Mouse (Mus musculus): ENCODE results near the gene Neurl1a. TPM values are rescaled to one million over a fixed set of nuclear protein-coding genes. Genes with fewer than 3 reads are reported as not detected.

The Neurl1a gene
- polyA plus RNA-seq, 1 experiment from 2014 or later: 6.2 TPM

- Histone ChIP-seq H3K27me3 (no peaks in the 10 kb centered on the region), H3K4me3 (no peak overlapping the region), H3K9me3 (no peaks in the 10 kb centered on the region), H3K4me2 (no peak overlapping the region), H3K36me3 (peaks cover 98% of the 10 kb centered on the region), H3K27ac (no peak overlapping the region), H3K4me1 (peaks cover 23% of the 10 kb centered on the region; the same call in 1 of the 2 replicates), H3K9ac (no peak overlapping the region)
- no peak for ATAC-seq (ENCODE audit: insufficient number of reproducible peaks, insufficient read depth, low FRiP score, low TSS enrichment, low read depth)
- 77% methylated on average over 6 of the region's 6 CpGs for WGBS
Measured at GRCm38 (mm10) chr19:47276730-47277129, 98.1 kb downstream of the Neurl1a start.

- H3K27ac ChIP-seq: peak overlapping the region; percentile 69
- H3K4me3 ChIP-seq: no peak overlapping the region
- no peaks in the 10 kb centered on the region for H3K27me3 ChIP-seq
- no peak overlapping the region for H3K9ac ChIP-seq
- H3K36me3 ChIP-seq: peaks cover 98% of the 10 kb centered on the region
- 82% methylated on average over 4 of the region's 4 CpGs for WGBS
- H3K4me1 ChIP-seq: peaks cover 28% of the 10 kb centered on the region; the same call in 1 of the 2 replicates
- no peaks in the 10 kb centered on the region for H3K9me3 ChIP-seq
- H3K4me2 ChIP-seq: no peak overlapping the region
- no peak for ATAC-seq (ENCODE audit: insufficient number of reproducible peaks, insufficient read depth, low FRiP score, low TSS enrichment, low read depth)
Measured at GRCm38 (mm10) chr19:47279372-47279771, 100.8 kb downstream of the Neurl1a start.

GRCm38 (mm10) chr19:47279788-47280532 is 101.3 kb downstream of the Neurl1a start:
- Histone ChIP-seq H3K4me1 (peaks cover 28% of the 10 kb centered on the region; the same call in 1 of the 2 replicates), H3K27me3 (no peaks in the 10 kb centered on the region), H3K9me3 (no peaks in the 10 kb centered on the region), H3K27ac (peak overlapping the region; percentile 69), H3K9ac (no peak overlapping the region), H3K4me3 (no peak overlapping the region), H3K4me2 (no peak overlapping the region), H3K36me3 (peaks cover 99% of the 10 kb centered on the region)
- 85% methylated on average over 15 of the region's 15 CpGs for WGBS
- ATAC-seq (ENCODE audit: insufficient number of reproducible peaks, insufficient read depth, low FRiP score, low TSS enrichment, low read depth): no peak

GRCm38 (mm10) chr19:47280894-47281293 is 102.3 kb downstream of the Neurl1a start:
- Histone ChIP-seq H3K4me1 (peaks cover 28% of the 10 kb centered on the region; the same call in 1 of the 2 replicates), H3K9me3 (no peaks in the 10 kb centered on the region), H3K9ac (no peak overlapping the region), H3K27ac (peak overlapping the region; percentile 69; the same call in 1 of the 2 replicates), H3K27me3 (no peaks in the 10 kb centered on the region), H3K4me2 (no peak overlapping the region), H3K4me3 (no peak overlapping the region), H3K36me3 (peaks cover 100% of the 10 kb centered on the region)
- 77% methylated on average over 9 of the region's 9 CpGs for WGBS
- ATAC-seq (ENCODE audit: insufficient number of reproducible peaks, insufficient read depth, low FRiP score, low TSS enrichment, low read depth): no peak

- Histone ChIP-seq H3K36me3 (peaks cover 100% of the 10 kb centered on the region), H3K9ac (no peak overlapping the region), H3K4me2 (no peak overlapping the region), H3K27ac (peak overlapping the region; percentile 44; the same call in 1 of the 2 replicates), H3K27me3 (no peaks in the 10 kb centered on the region), H3K4me1 (peaks cover 36% of the 10 kb centered on the region), H3K4me3 (no peak overlapping the region), H3K9me3 (no peaks in the 10 kb centered on the region)
- 68% methylated on average over 6 of the region's 6 CpGs for WGBS
- no peak for ATAC-seq (ENCODE audit: insufficient number of reproducible peaks, insufficient read depth, low FRiP score, low TSS enrichment, low read depth)
Measured at GRCm38 (mm10) chr19:47282050-47282454, 103.4 kb downstream of the Neurl1a start.

- peaks cover 94% of the 10 kb centered on the region for H3K36me3 ChIP-seq
- no peak overlapping the region for H3K9ac ChIP-seq
- no peak overlapping the region for H3K4me2 ChIP-seq
- H3K4me1 ChIP-seq: peaks cover 39% of the 10 kb centered on the region
- H3K27me3 ChIP-seq: no peaks in the 10 kb centered on the region
- H3K9me3 ChIP-seq: no peaks in the 10 kb centered on the region
- H3K27ac ChIP-seq: peak overlapping the region; percentile 44; the same call in 1 of the 2 replicates
- ATAC-seq (ENCODE audit: insufficient number of reproducible peaks, insufficient read depth, low FRiP score, low TSS enrichment, low read depth): no peak
- WGBS: 93% methylated on average over 17 of the region's 17 CpGs
- H3K4me3 ChIP-seq: no peak overlapping the region
Measured at GRCm38 (mm10) chr19:47282688-47283215, 104.1 kb downstream of the Neurl1a start.

GRCm38 (mm10) chr19:47285581-47285980 is 107.0 kb downstream of the Neurl1a start:
- Histone ChIP-seq H3K4me3 (no peak overlapping the region), H3K4me1 (peaks cover 39% of the 10 kb centered on the region), H3K4me2 (no peak overlapping the region), H3K27ac (no peak overlapping the region), H3K9me3 (no peaks in the 10 kb centered on the region), H3K27me3 (no peaks in the 10 kb centered on the region), H3K9ac (no peak overlapping the region), H3K36me3 (peaks cover 80% of the 10 kb centered on the region)
- ATAC-seq (ENCODE audit: insufficient number of reproducible peaks, insufficient read depth, low FRiP score, low TSS enrichment, low read depth): no peak
- WGBS: 79% methylated on average over 6 of the region's 6 CpGs

GRCm38 (mm10) chr19:47286886-47287450 is 108.3 kb downstream of the Neurl1a start:
- H3K9ac ChIP-seq: no peak overlapping the region
- 48% methylated on average over 17 of the region's 17 CpGs for WGBS
- no peak for ATAC-seq (ENCODE audit: insufficient number of reproducible peaks, insufficient read depth, low FRiP score, low TSS enrichment, low read depth)
- peaks cover 52% of the 10 kb centered on the region for H3K4me1 ChIP-seq
- no peak overlapping the region for H3K4me2 ChIP-seq
- H3K9me3 ChIP-seq: no peaks in the 10 kb centered on the region
- no peaks in the 10 kb centered on the region for H3K27me3 ChIP-seq
- H3K4me3 ChIP-seq: no peak overlapping the region
- H3K27ac ChIP-seq: no peak overlapping the region
- H3K36me3 ChIP-seq: peaks cover 66% of the 10 kb centered on the region

- 0 out of 2 replicates have a peak, but pooled peaks have one; percentile 8 for ATAC-seq (ENCODE audit: insufficient number of reproducible peaks, insufficient read depth, low FRiP score, low TSS enrichment, low read depth)
- Histone ChIP-seq H3K4me2 (no peak overlapping the region), H3K27me3 (no peaks in the 10 kb centered on the region), H3K9ac (peak overlapping the region; percentile 27; the same call in 1 of the 2 replicates), H3K4me1 (peaks cover 70% of the 10 kb centered on the region), H3K27ac (peak overlapping the region; percentile 66), H3K36me3 (peaks cover 47% of the 10 kb centered on the region), H3K4me3 (no peak overlapping the region), H3K9me3 (no peaks in the 10 kb centered on the region)
- 35% methylated on average over 7 of the region's 7 CpGs for WGBS
Measured at GRCm38 (mm10) chr19:47291307-47292080, 112.9 kb downstream of the Neurl1a start.

- ATAC-seq (ENCODE audit: insufficient number of reproducible peaks, insufficient read depth, low FRiP score, low TSS enrichment, low read depth): no peak
- Histone ChIP-seq H3K9me3 (no peaks in the 10 kb centered on the region), H3K4me2 (no peak overlapping the region), H3K27me3 (no peaks in the 10 kb centered on the region), H3K27ac (peak overlapping the region; percentile 66; the same call in 1 of the 2 replicates), H3K4me3 (no peak overlapping the region), H3K9ac (peak overlapping the region; percentile 11; the same call in 1 of the 2 replicates), H3K4me1 (peaks cover 68% of the 10 kb centered on the region), H3K36me3 (peaks cover 41% of the 10 kb centered on the region)
- WGBS: 46% methylated on average over 7 of the region's 7 CpGs
Measured at GRCm38 (mm10) chr19:47292451-47292951, 113.9 kb downstream of the Neurl1a start.

GRCm38 (mm10) chr19:47298100-47298499 is 119.5 kb downstream of the Neurl1a start:
- no peak overlapping the region for H3K4me2 ChIP-seq
- peaks cover 78% of the 10 kb centered on the region for H3K4me1 ChIP-seq
- H3K36me3 ChIP-seq: peaks cover 54% of the 10 kb centered on the region
- H3K4me3 ChIP-seq: no peak overlapping the region
- no peaks in the 10 kb centered on the region for H3K27me3 ChIP-seq
- ATAC-seq (ENCODE audit: insufficient number of reproducible peaks, insufficient read depth, low FRiP score, low TSS enrichment, low read depth): no peak
- 83% methylated on average over 11 of the region's 11 CpGs for WGBS
- peak overlapping the region; percentile 74; the same call in 1 of the 2 replicates for H3K27ac ChIP-seq
- no peaks in the 10 kb centered on the region for H3K9me3 ChIP-seq
- H3K9ac ChIP-seq: no peak overlapping the region

Data from embryonic facial prominence, embryonic 13.5 days (tissue).